Mouse (Mus musculus) cerebellum, adult 8-10 months (tissue): ENCODE measurements around the gene Stac3.

Source experiments
- DNase-seq: peaks from one replicate; pipeline ENCODE4 v3.0.0; 2022

Gene Stac3

GRCm38 (mm10) chr10:127509837-127510701, 8.6 kb downstream of the Stac3 start:
- peak; percentile 58 for DNase-seq

- no peak for DNase-seq
Observed at GRCm38 (mm10) chr10:127510895-127511617, 9.6 kb downstream of the Stac3 start.

GRCm38 (mm10) chr10:127511634-127512306, 10.3 kb downstream of the Stac3 start:
- DNase-seq, result peak; percentile 85

- no peak for DNase-seq
Observed at GRCm38 (mm10) chr10:127512307-127512666, 10.8 kb downstream of the Stac3 start.

- DNase-seq, result peak; percentile 98
Observed at GRCm38 (mm10) chr10:127512813-127513212, 11.3 kb downstream of the Stac3 start.

GRCm38 (mm10) chr10:127513501-127514091, 12.1 kb downstream of the Stac3 start:
- no peak for DNase-seq

- no peak for DNase-seq
Observed at GRCm38 (mm10) chr10:127514111-127514698, 12.7 kb downstream of the Stac3 start.

GRCm38 (mm10) chr10:127514764-127515163, 13.3 kb downstream of the Stac3 start, which contains the start of gene Ndufa4l2:
Gene Ndufa4l2 (plus strand): TSS chr10:127514967.
- DNase-seq, result no peak

GRCm38 (mm10) chr10:127515271-127515982, 13.9 kb downstream of the Stac3 start:
- no peak for DNase-seq

- DNase-seq, result no peak
Observed at GRCm38 (mm10) chr10:127515983-127516459, 14.5 kb downstream of the Stac3 start.

GRCm38 (mm10) chr10:127516576-127517260, 15.2 kb downstream of the Stac3 start:
- DNase-seq, result no peak

GRCm38 (mm10) chr10:127517941-127518340, 16.5 kb downstream of the Stac3 start:
- no peak for DNase-seq

GRCm38 (mm10) chr10:127519041-127519701, 17.7 kb downstream of the Stac3 start:
- DNase-seq, result no peak

GRCm38 (mm10) chr10:127519903-127520713, 18.6 kb downstream of the Stac3 start:
- no peak for DNase-seq

GRCm38 (mm10) chr10:127520714-127521357, 19.4 kb downstream of the Stac3 start:
- no peak for DNase-seq

GRCm38 (mm10) chr10:127521611-127522080, 20.2 kb downstream of the Stac3 start:
- DNase-seq, result no peak

GRCm38 (mm10) chr10:127522088-127522581, 20.6 kb downstream of the Stac3 start, which contains the start of gene Shmt2:
Gene Shmt2 (minus strand): TSS chr10:127522444.
- DNase-seq, result peak; percentile 89

- DNase-seq, result no peak
Observed at GRCm38 (mm10) chr10:127524646-127525255, 23.3 kb downstream of the Stac3 start.
